Mouse (Mus musculus) lung, embryonic 14.5 days (tissue): Measurements from ENCODE around the gene Papola. TPM values are rescaled to one million over a fixed set of nuclear protein-coding genes. Genes with fewer than 3 reads are reported as not detected.
"Not testable (repeated sequence)": the region's sequence is repeated elsewhere in the genome, so short reads cannot be mapped to it uniquely, and the experiment has no call there.

Experiments used
- ATAC-seq: fragments of 200-750 bp; cut with Nextera tagmentation; 2 replicates; pipeline ENCODE4 v1.8.0; 2017; ENCODE audit warnings: mild to moderate bottlenecking, moderate TSS enrichment, moderate library complexity; ENCODE audit not compliant: insufficient read depth
- DNase-seq: peaks from one replicate; pipeline ENCODE4 v3.0.0-alpha.2; 2015
- H3K27ac ChIP-seq: fragments of 300-500 bp; sonication (generic); 2 replicates; pipeline ENCODE4 v1.5.1; 2014; ENCODE audit warnings: low read depth, mild to moderate bottlenecking, moderate library complexity
- H3K27me3 ChIP-seq: fragments of 300-500 bp; sonication (generic); 2 replicates; pipeline ENCODE4 v1.6.1; 2014; ENCODE audit warnings: low read length, control low read depth; ENCODE audit not compliant: insufficient read depth
- H3K36me3 ChIP-seq: fragments of 300-500 bp; sonication (generic); 2 replicates; pipeline ENCODE4 v1.6.1; 2014; ENCODE audit warnings: control low read depth; ENCODE audit not compliant: insufficient read depth
- H3K4me1 ChIP-seq: fragments of 300-500 bp; sonication (generic); 2 replicates; pipeline ENCODE4 v1.6.1; 2014; ENCODE audit warnings: antibody characterized with exemption, control low read depth; ENCODE audit not compliant: insufficient read depth
- H3K4me2 ChIP-seq: fragments of 300-500 bp; sonication (generic); 2 replicates; pipeline ENCODE4 v1.6.1; 2014; ENCODE audit warnings: mild to moderate bottlenecking
- H3K4me3 ChIP-seq: fragments of 300-500 bp; sonication (generic); 2 replicates; pipeline ENCODE4 v1.5.1; 2014; ENCODE audit warnings: low read depth, low read length
- H3K9ac ChIP-seq: fragments of 300-500 bp; sonication (generic); 2 replicates; pipeline ENCODE4 v1.6.1; 2014
- H3K9me3 ChIP-seq: fragments of 300-500 bp; sonication (generic); 2 replicates; pipeline ENCODE4 v1.6.1; 2016; ENCODE audit warnings: low read depth, low read length, control low read depth
- CTCF ChIP-seq: IDR thresholded peaks from 2 replicates; pipeline ENCODE4 v1.5.1; 2016; ENCODE audit warnings: antibody characterized with exemption, low read depth
- WGBS: fragments of 180-500 bp; shearing (Covaris S2); extraction: QIAGEN DNeasy Blood & Tissue Kit; methylation state at CpG from one replicate; pipeline ENCODE4 v1.1.7; 2014; 5-methylcytosine and 5-hydroxymethylcytosine counted together
- polyA plus RNA-seq: library from polyadenylated mRNA; unstranded; fragments of >200 nt; fragmentation: Nextera tagmentation; extraction: Ambion mirVana; gene quantifications from 2 replicates; pipeline ENCODE4 v1.2.1, GENCODE M21; 2014

Gene Papola
- polyA plus RNA-seq, 1 experiment from 2014 or later: 181 TPM

DNA sequence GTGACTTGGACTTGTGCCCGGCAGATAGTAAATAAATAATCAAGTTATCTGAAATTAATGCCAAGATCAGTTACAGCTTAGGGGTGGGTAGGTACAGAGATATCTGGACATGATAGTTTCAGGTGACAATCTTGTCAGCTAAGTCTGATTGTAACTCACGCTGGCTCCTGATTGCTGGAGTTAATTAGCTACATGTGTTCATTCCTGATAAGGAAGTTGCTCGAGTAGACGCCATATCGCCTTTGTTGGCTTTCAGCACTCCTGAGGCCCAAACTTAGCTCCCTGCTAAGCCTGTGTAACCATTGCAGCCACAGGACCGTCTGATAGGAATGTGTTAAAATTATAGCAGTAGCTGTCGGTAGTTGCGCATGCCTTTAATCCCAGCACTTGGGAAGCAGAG lies 40.2 kb downstream of the Papola start:
- no peaks in the 10 kb centered on the region for H3K4me1 ChIP-seq
- no peak for DNase-seq
- TF ChIP-seq CTCF: no peak
- 80% methylated on average over 8 of the region's 8 CpGs for WGBS
- H3K9ac ChIP-seq: no peak overlapping the region
- H3K4me2 ChIP-seq: no peak overlapping the region
- no peaks in the 10 kb centered on the region for H3K9me3 ChIP-seq
- ATAC-seq: no peak
- peaks cover 98% of the 10 kb centered on the region for H3K36me3 ChIP-seq
- H3K4me3 ChIP-seq: no peak overlapping the region
- no peak overlapping the region for H3K27ac ChIP-seq
- no peaks in the 10 kb centered on the region for H3K27me3 ChIP-seq

DNA sequence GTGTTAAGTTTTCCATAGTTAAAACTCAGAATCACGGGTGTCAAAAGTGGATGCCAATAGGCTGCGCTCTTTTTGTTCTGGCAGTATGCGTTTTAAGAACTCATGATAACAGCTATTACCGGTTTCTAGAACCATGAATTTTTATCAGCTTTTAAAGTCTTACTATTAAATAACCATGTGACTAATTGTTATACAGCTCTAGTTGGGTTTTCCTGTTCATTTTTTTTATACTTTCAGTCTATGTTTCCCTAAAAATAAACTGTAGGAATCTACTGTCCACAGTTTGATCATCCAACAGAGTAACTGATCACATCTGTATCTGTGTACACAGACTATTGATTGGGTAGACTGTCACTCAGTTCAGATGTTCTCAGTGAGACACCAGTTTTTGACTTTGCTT lies 40.8 kb downstream of the Papola start:
- ATAC-seq: no peak
- WGBS: 97% methylated on average over 4 of the region's 4 CpGs
- DNase-seq: no peak
- Histone ChIP-seq H3K9me3 (no peaks in the 10 kb centered on the region), H3K4me1 (no peaks in the 10 kb centered on the region), H3K27ac (no peak overlapping the region), H3K27me3 (no peaks in the 10 kb centered on the region), H3K4me3 (no peak overlapping the region), H3K4me2 (no peak overlapping the region), H3K36me3 (peaks cover 96% of the 10 kb centered on the region), H3K9ac (no peak overlapping the region)
- TF ChIP-seq CTCF: no peak

DNA sequence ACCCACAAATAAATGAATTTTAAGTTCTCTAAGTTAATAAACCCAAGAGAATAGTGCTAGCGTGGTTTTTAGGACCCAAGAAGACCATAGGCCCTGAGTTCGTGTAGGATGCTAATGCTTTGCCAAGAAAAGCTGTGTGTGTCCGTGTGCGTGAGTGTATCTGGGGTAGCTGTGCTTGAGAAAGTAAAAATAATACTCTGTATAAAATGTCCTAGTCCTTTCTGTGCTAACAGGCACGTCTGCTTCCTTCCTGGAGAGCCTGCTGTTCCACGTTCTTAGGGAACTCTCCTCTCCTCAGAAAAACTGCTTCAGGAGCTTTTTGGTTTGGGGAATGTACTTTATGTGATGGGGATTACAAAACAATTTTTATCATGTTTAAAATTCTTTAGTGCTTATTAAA lies 48.0 kb downstream of the Papola start:
- no peak overlapping the region for H3K4me2 ChIP-seq
- no peak for DNase-seq
- ATAC-seq: no peak
- no peaks in the 10 kb centered on the region for H3K9me3 ChIP-seq
- no peaks in the 10 kb centered on the region for H3K4me1 ChIP-seq
- TF ChIP-seq CTCF: no peak
- H3K9ac ChIP-seq: no peak overlapping the region
- no peak overlapping the region for H3K27ac ChIP-seq
- no peak overlapping the region for H3K4me3 ChIP-seq
- 84% methylated on average over 6 of the region's 6 CpGs for WGBS
- peaks cover 88% of the 10 kb centered on the region for H3K36me3 ChIP-seq
- H3K27me3 ChIP-seq: no peaks in the 10 kb centered on the region

- TF ChIP-seq CTCF: no peak
- DNase-seq (peak; percentile 34), ATAC-seq (peak; percentile 46; the same call in 1 of the 2 replicates)
- Histone ChIP-seq H3K9ac (no peak overlapping the region), H3K4me2 (no peak overlapping the region), H3K9me3 (no peaks in the 10 kb centered on the region), H3K4me1 (no peaks in the 10 kb centered on the region), H3K36me3 (peaks cover 79% of the 10 kb centered on the region), H3K27me3 (no peaks in the 10 kb centered on the region), H3K4me3 (no peak overlapping the region), H3K27ac (no peak overlapping the region)
- 29% methylated on average over 6 of the region's 6 CpGs for WGBS
Observed at GRCm38 (mm10) chr12:105834926-105835325, 50.4 kb downstream of the Papola start.

GRCm38 (mm10) chr12:105835571-105835970 lies 51.1 kb downstream of the Papola start:
- ATAC-seq (peak; percentile 65; the same call in 1 of the 2 replicates), DNase-seq (peak; percentile 42)
- H3K27me3 ChIP-seq: no peaks in the 10 kb centered on the region
- H3K4me2 ChIP-seq: no peak overlapping the region
- H3K4me3 ChIP-seq: no peak overlapping the region
- 52% methylated on average over 6 of the region's 6 CpGs for WGBS
- H3K9me3 ChIP-seq: no peaks in the 10 kb centered on the region
- H3K27ac ChIP-seq: no peak overlapping the region
- no peak for TF ChIP-seq CTCF
- peaks cover 79% of the 10 kb centered on the region for H3K36me3 ChIP-seq
- no peaks in the 10 kb centered on the region for H3K4me1 ChIP-seq
- no peak overlapping the region for H3K9ac ChIP-seq

DNA sequence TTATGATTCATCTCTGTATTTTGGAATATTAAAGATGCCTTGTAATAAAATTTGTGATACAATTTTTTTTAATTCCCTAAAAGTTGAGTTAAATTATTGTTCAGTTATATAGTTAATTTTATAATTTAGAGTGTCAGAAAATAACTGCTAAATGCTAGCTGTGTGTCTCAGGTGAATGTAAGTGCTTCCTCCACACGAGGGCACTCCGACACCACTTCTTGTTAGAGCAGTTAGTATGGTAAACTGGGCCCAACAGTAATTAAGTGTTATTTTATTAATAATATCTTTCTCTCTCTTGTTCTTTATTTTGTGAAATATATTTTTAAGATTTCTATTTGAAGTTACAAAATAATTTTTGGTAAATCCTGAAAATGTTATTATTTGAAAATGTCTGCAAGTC lies 51.7 kb downstream of the Papola start:
- peak; percentile 70 for DNase-seq
- peaks cover 79% of the 10 kb centered on the region for H3K36me3 ChIP-seq
- no peaks in the 10 kb centered on the region for H3K27me3 ChIP-seq
- peak; percentile 51 for TF ChIP-seq CTCF
- no peak for ATAC-seq
- 83% methylated on average over 2 of the region's 2 CpGs for WGBS
- H3K4me2 ChIP-seq: no peak overlapping the region
- no peak overlapping the region for H3K9ac ChIP-seq
- no peak overlapping the region for H3K27ac ChIP-seq
- no peak overlapping the region for H3K4me3 ChIP-seq
- H3K9me3 ChIP-seq: no peaks in the 10 kb centered on the region
- no peaks in the 10 kb centered on the region for H3K4me1 ChIP-seq

- DNase-seq: peak; percentile 66
- H3K27me3 ChIP-seq: no peaks in the 10 kb centered on the region
- ATAC-seq: no peak
Observed at GRCm38 (mm10) chr12:105839096-105839495, 54.6 kb downstream of the Papola start.

DNA sequence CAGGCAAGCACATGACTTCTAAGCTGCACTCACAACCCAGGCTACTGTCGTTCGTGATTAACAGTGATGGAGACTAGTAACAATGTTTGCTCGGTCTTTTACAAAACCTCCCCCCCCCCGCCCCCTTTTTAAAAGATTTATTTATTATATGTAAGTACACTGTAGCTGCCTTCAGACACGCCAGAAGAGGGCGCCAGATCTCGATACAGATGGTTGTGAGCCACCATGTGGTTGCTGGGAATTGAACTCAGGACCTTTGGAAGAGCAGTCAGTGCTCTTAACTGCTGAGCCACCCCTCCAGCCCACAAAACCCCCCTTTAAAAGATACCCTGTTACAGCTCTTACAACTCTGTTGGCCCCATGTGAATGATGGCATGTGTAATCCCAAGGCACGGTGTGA lies 56.1 kb downstream of the Papola start:
- not testable (repeated sequence) for H3K27ac ChIP-seq, ATAC-seq, H3K27me3 ChIP-seq, H3K9ac ChIP-seq, H3K4me2 ChIP-seq, DNase-seq, H3K4me1 ChIP-seq, H3K4me3 ChIP-seq, H3K9me3 ChIP-seq
- WGBS: 92% methylated on average over 8 of the region's 8 CpGs
- peak; percentile 14; the same call in 1 of the 2 replicates for TF ChIP-seq CTCF
- peaks cover 59% of the 10 kb centered on the region for H3K36me3 ChIP-seq

More at GRCm38 (mm10) chr12:105839096-105839495, 54.6 kb downstream of the Papola start:
- Histone ChIP-seq H3K4me2 (no peak overlapping the region), H3K36me3 (peaks cover 66% of the 10 kb centered on the region), H3K4me1 (no peaks in the 10 kb centered on the region), H3K27ac (no peak overlapping the region), H3K4me3 (no peak overlapping the region), H3K9ac (no peak overlapping the region), H3K9me3 (no peaks in the 10 kb centered on the region)
- 74% methylated on average over 4 of the region's 4 CpGs for WGBS
- TF ChIP-seq CTCF: peak; percentile 59
